Mouse (Mus musculus) cortical plate, adult 2 months (tissue): Measurements from ENCODE around the gene Ipo7. TPM values are rescaled to one million over a fixed set of nuclear protein-coding genes. Genes with fewer than 3 reads are reported as not detected.

Experiments used
- H3K27ac ChIP-seq: fragments of 200-500 bp; 2 replicates; pipeline ENCODE4 v1.5.1; 2012; ENCODE audit warnings: low read length, control low read depth, inconsistent platforms; ENCODE audit not compliant: insufficient read depth
- H3K4me1 ChIP-seq: fragments of 200-500 bp; 2 replicates; pipeline ENCODE4 v1.6.1; 2011; ENCODE audit warnings: low read length; ENCODE audit not compliant: control insufficient read depth, insufficient read depth
- H3K4me3 ChIP-seq: fragments of 200-500 bp; 2 replicates; pipeline ENCODE4 v1.5.1; 2011; ENCODE audit warnings: mild to moderate bottlenecking, low read length, control low read depth; ENCODE audit not compliant: insufficient read depth
- CTCF ChIP-seq: fragments of 200-500 bp; IDR thresholded peaks from 2 replicates; pipeline ENCODE4 v1.5.1; 2011; ENCODE audit warnings: mild to moderate bottlenecking, control low read depth, low read length; ENCODE audit not compliant: insufficient read depth; ENCODE audit errors: extremely low read depth
- POLR2A ChIP-seq: fragments of 200-500 bp; IDR thresholded peaks from 2 replicates; pipeline ENCODE4 v1.6.1; 2011; ENCODE audit warnings: mild to moderate bottlenecking, low read length, control low read depth; ENCODE audit not compliant: insufficient read depth; ENCODE audit errors: extremely low read depth
- polyA plus RNA-seq: library from polyadenylated mRNA; depleted of rRNA; stranded (reverse); fragments of >200 nt; gene quantifications from 2 replicates; pipeline ENCODE4 v1.2.3, GENCODE M21; 2012; rRNA removed

Ipo7 gene
- polyA plus RNA-seq, 1 experiment, result 44.7 TPM

- TF ChIP-seq CTCF, result no peak
- no peak for TF ChIP-seq POLR2A
- Histone ChIP-seq H3K27ac (no peak overlapping the region), H3K4me1 (no peaks in the 10 kb centered on the region), H3K4me3 (no peak overlapping the region)
Measured at GRCm38 (mm10) chr7:110091670-110092069, 73.6 kb downstream of the Ipo7 start.

DNA sequence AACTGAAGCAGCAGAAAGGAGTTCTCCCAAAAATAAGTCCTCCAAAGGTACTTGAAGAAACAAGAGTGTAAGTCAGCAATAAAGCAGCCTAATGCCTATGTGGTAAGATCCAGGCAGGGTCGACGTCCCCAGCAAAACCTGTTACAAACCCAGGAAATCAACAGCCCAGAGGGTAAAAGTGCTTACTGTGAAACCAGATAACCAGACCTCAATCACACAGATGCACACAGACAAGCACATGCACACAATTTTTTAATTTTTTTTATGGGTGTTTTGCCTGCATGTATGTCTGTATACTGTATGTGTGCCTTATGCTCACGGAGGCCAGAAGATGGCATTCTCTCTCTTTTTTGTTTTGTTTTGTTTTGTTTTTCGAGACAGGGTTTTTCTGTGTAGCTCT lies 78.3 kb downstream of the Ipo7 start:
- Histone ChIP-seq H3K4me3 (no peak overlapping the region), H3K27ac (no peak overlapping the region), H3K4me1 (no peaks in the 10 kb centered on the region)
- no peak for TF ChIP-seq POLR2A

- TF ChIP-seq POLR2A, result no peak
Measured at GRCm38 (mm10) chr7:110097106-110097793, 79.2 kb downstream of the Ipo7 start.

DNA sequence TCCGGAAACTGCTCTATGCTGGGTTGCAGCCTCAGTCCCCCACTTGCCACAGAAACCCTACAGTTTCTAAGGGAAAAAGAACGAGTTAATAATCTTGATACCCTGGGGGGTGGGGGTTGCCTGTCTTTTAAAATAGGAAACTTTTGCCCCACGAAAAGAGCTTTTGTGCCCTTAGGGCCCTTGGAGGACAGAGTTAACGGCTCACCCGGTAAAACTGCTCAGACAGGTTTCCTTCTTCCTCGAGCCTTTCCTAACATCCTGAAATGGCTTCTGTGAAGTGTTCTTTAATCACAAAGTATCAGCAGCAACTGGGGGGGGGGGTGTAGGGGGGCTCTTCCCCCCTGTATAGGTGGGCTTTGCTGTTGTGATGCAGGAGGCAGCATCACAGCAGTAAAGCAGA lies 82.8 kb downstream of the Ipo7 start:
- no peak overlapping the region for H3K4me3 ChIP-seq
- H3K27ac ChIP-seq, result no peak overlapping the region
- TF ChIP-seq CTCF, result no peak
- TF ChIP-seq POLR2A, result no peak
- H3K4me1 ChIP-seq, result no peaks in the 10 kb centered on the region

More at GRCm38 (mm10) chr7:110097106-110097793, 79.2 kb downstream of the Ipo7 start:
- Histone ChIP-seq H3K27ac (no peak overlapping the region), H3K4me1 (no peaks in the 10 kb centered on the region), H3K4me3 (no peak overlapping the region)

DNA sequence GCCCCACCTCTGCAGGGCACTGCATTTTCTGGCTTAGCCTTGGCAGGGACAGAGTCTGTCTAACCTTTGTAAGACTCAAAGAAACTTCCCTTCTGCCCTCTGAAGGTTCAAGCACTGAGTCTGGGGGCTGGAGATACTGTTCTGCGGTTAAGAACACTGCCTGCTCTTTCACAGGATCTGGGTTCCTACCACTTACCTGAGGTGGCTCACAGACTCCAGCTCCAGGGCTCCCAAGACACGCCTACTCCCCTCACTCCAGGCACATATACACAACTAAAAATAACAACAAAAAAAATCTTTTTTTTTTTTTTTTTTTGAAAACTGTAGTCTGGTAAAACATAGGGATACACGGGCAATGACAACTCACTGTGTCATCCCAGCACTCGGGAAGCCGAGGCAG lies 83.2 kb downstream of the Ipo7 start:
- H3K4me1 ChIP-seq, result no peaks in the 10 kb centered on the region
- TF ChIP-seq POLR2A, result no peak
- no peak for TF ChIP-seq CTCF
- no peak overlapping the region for H3K4me3 ChIP-seq
- no peak overlapping the region for H3K27ac ChIP-seq

- H3K27ac ChIP-seq, result no peak overlapping the region
- H3K4me1 ChIP-seq, result no peaks in the 10 kb centered on the region
- no peak overlapping the region for H3K4me3 ChIP-seq
- TF ChIP-seq CTCF (no peak), POLR2A (no peak)
Measured at GRCm38 (mm10) chr7:110105041-110105440, 87.0 kb downstream of the Ipo7 start.

Other genes starting within 250 kb of the Ipo7 start
- 45.1 and 47.7 TPM in 2 replicates for gene Nrip3, start 236.2 kb upstream of the Ipo7 start, polyA plus RNA-seq
- 0.35 and 0.57 TPM in 2 replicates for gene Scube2, start 152.6 kb upstream of the Ipo7 start, polyA plus RNA-seq
- 214 and 216 TPM in 2 replicates for gene Dennd5a, start 57.8 kb upstream of the Ipo7 start, polyA plus RNA-seq
- 39.0 TPM in 2 replicates for gene Tmem41b, start 31.3 kb upstream of the Ipo7 start, polyA plus RNA-seq
- 10.1 and 12.9 TPM in 2 replicates for gene Zfp143, start 42.9 kb downstream of the Ipo7 start, polyA plus RNA-seq
- gene Wee1, start 103.8 kb downstream of the Ipo7 start, polyA plus RNA-seq, result 15.2 and 15.4 TPM in 2 replicates
- 9.8 and 10.5 TPM in 2 replicates for gene Swap70, start 203.4 kb downstream of the Ipo7 start, polyA plus RNA-seq